Mouse (Mus musculus): ENCODE results near the gene Crmp1. TPM values are rescaled to one million over a fixed set of nuclear protein-coding genes. Genes with fewer than 3 reads are reported as not detected.

Crmp1 gene
- polyA plus RNA-seq, 1 experiment = not detected

DNA sequence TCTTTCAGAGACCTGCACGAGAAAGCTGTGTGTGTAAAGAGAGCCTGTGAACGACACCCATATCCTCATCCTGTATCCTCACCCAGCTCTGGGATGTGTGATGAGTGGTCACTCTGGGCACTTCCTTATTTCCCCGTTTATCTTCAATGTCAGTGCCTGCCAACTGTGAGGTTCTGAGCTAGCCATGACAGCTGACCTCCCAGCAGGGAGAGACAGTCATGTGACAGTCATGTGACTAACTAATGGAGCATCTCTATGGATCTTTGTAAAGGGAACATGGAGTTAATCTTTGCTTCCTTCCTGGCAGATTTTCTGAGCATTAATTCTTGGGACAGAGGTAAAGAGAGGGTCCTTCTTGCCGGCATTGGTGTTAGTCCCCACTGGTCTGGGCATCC lies 28.0 kb upstream of the Crmp1 start:
- TF ChIP-seq CTCF (IDR thresholded peaks at IDR 0.05; ENCODE audit: low read depth, low read length) (no peak), POLR2A (IDR thresholded peaks at IDR 0.05; ENCODE audit: borderline replicate concordance, low read depth, low read length) (no peak)
- Histone ChIP-seq H3K4me1 (ENCODE audit: control insufficient read depth, insufficient read depth, low read length) (no peaks in the 10 kb centered on the region), H3K4me3 (ENCODE audit: insufficient read depth, low read length) (no peak overlapping the region), H3K27ac (ENCODE audit: insufficient read depth, low read depth, low read length) (no peak overlapping the region)

DNA sequence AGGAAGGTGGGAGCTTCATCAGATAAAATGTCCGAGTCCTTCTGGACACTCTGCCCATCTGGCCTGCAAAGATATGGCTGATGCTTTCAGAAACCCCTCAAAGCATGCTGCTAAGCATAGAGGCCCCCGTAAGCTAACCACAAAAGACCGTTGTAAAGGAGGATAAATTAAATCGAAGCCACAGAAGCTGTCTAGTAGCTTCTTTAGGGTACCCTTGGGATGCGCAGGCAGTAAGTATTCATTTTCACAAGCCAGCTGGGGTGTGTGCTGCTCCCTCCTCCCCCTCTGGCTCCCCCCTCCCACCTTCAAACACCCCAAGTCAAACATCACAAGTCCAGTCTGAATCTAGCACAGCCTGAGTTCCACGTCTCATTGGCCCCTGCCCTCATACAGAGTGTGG lies 27.1 kb upstream of the Crmp1 start:
- H3K4me3 ChIP-seq (ENCODE audit: insufficient read depth, low read length) = no peak overlapping the region
- TF ChIP-seq POLR2A (IDR thresholded peaks at IDR 0.05; ENCODE audit: borderline replicate concordance, low read depth, low read length) (no peak), CTCF (IDR thresholded peaks at IDR 0.05; ENCODE audit: low read depth, low read length) (no peak)

DNA sequence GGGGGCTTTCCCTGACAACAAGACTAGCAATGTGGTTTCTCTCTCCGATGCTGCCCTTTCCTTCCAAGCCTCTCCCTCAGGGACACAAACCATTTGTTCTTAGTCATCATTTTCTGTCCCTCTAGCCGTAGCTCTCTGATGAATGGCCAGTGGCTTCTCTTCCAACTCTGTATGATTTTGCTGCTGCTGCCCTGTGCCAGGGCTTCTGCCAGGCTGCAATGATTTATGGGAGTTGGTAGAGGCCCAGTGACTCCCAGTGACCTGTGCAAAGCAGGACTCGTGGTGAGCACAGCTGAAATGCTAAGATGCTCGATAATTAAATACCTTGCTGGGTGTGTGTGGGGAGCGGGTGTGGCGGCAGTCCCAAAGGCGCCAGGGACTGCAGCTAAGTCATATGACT lies 26.5 kb upstream of the Crmp1 start:
- no peak for TF ChIP-seq POLR2A (IDR thresholded peaks at IDR 0.05; ENCODE audit: borderline replicate concordance, low read depth, low read length)
- TF ChIP-seq CTCF (IDR thresholded peaks at IDR 0.05; ENCODE audit: low read depth, low read length) = no peak
- no peak overlapping the region for H3K27ac ChIP-seq (ENCODE audit: insufficient read depth, low read depth, low read length)
- no peak overlapping the region for H3K4me3 ChIP-seq (ENCODE audit: insufficient read depth, low read length)
- H3K4me1 ChIP-seq (ENCODE audit: control insufficient read depth, insufficient read depth, low read length) = no peaks in the 10 kb centered on the region

More for the DNA sequence above, 27.1 kb upstream of the Crmp1 start:
- Histone ChIP-seq H3K27ac (ENCODE audit: insufficient read depth, low read depth, low read length) (no peak overlapping the region), H3K4me1 (ENCODE audit: control insufficient read depth, insufficient read depth, low read length) (no peaks in the 10 kb centered on the region)

DNA sequence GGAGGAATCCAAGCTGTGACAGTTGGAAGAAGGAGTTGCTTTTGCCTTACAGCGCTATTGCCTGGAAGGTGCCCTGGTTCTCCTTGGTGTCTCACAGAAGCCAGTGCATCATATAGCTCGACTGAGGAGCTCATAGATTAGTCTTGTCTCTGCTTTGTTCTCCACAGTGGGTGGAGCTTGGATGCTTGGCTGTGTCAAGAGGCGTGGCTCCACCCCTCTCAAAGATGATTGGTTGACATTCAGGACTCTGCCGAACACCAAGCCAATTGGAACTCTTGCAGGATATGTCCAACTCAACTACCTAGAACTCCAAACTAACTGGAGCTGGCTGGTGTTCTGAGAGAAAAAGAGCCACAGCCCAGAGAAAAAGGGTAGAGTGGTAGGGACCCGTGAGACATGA lies 22.1 kb upstream of the Crmp1 start:
- H3K4me3 ChIP-seq (ENCODE audit: insufficient read depth, low read length) = no peak overlapping the region
- H3K4me1 ChIP-seq (ENCODE audit: control insufficient read depth, insufficient read depth, low read length) = no peaks in the 10 kb centered on the region
- no peak overlapping the region for H3K27ac ChIP-seq (ENCODE audit: insufficient read depth, low read depth, low read length)
- TF ChIP-seq CTCF (IDR thresholded peaks at IDR 0.05; ENCODE audit: low read depth, low read length) (no peak), POLR2A (IDR thresholded peaks at IDR 0.05; ENCODE audit: borderline replicate concordance, low read depth, low read length) (no peak)

DNA sequence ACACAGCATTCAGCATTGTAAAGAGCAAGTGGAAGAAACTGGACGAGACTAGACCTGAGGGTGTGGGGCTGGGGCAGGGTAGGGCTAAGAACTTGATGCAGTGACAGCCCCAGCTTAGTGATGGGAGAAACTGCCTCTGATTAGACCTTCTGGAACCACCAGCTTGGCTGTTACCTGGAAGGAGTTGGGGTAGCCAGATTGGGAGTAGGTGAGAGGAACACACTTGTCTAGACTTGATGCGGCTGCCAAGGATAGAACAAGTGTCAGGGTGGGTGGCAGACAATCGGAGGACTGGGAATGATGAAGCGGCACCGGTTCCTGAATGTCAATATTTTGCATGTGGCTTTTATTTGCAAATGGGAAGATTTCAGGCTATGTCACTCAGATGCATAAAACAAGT lies 21.2 kb upstream of the Crmp1 start:
- H3K4me3 ChIP-seq (ENCODE audit: insufficient read depth, low read length) = no peak overlapping the region
- H3K4me1 ChIP-seq (ENCODE audit: control insufficient read depth, insufficient read depth, low read length) = no peaks in the 10 kb centered on the region
- no peak for TF ChIP-seq POLR2A (IDR thresholded peaks at IDR 0.05; ENCODE audit: borderline replicate concordance, low read depth, low read length)
- TF ChIP-seq CTCF (IDR thresholded peaks at IDR 0.05; ENCODE audit: low read depth, low read length) = no peak
- H3K27ac ChIP-seq (ENCODE audit: insufficient read depth, low read depth, low read length) = no peak overlapping the region

DNA sequence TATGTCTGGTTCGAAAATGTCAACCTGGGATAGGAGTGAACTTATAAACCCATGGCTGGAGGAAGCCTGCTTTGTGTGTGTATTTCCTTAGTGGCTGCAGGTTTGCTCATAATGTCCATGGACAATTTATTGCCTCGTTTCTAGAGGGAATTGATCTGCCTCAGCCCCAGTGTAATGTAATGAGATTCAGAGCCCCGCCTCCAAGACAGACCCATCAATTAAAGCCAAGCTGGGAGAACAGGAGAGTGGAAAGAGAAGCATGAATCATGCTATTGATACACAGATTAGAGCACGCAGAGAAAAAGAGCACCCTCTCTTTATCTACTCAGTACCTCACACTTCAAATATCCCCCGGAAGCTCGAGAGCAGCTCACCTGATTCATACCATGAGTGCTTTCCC lies 20.2 kb upstream of the Crmp1 start:
- TF ChIP-seq CTCF (IDR thresholded peaks at IDR 0.05; ENCODE audit: low read depth, low read length) = no peak
- no peak for TF ChIP-seq POLR2A (IDR thresholded peaks at IDR 0.05; ENCODE audit: borderline replicate concordance, low read depth, low read length)
- no peaks in the 10 kb centered on the region for H3K4me1 ChIP-seq (ENCODE audit: control insufficient read depth, insufficient read depth, low read length)
- H3K27ac ChIP-seq (ENCODE audit: insufficient read depth, low read depth, low read length) = no peak overlapping the region
- H3K4me3 ChIP-seq (ENCODE audit: insufficient read depth, low read length) = no peak overlapping the region

DNA sequence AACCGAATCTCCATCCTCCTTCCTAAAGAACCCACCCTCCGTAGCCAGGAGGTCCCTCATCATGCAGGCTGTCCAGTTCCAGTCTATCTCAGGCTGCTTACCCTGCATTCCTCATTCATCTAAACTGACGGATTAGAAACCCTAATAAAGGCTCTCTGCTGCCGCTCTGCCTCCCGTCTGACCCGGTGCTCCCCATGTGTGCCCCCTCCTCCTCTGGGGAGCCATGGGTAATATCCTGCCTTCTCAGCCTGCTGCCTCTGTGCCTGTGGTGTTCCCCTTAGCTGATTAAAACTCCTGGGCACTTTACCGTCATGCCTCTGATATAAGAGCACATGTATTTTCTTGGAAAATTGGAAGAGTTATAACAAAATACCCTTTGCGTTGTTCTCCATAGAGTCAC lies 19.4 kb upstream of the Crmp1 start:
- TF ChIP-seq POLR2A (IDR thresholded peaks at IDR 0.05; ENCODE audit: borderline replicate concordance, low read depth, low read length) (no peak), CTCF (IDR thresholded peaks at IDR 0.05; ENCODE audit: low read depth, low read length) (no peak)
- no peaks in the 10 kb centered on the region for H3K4me1 ChIP-seq (ENCODE audit: control insufficient read depth, insufficient read depth, low read length)
- no peak overlapping the region for H3K4me3 ChIP-seq (ENCODE audit: insufficient read depth, low read length)
- no peak overlapping the region for H3K27ac ChIP-seq (ENCODE audit: insufficient read depth, low read depth, low read length)

DNA sequence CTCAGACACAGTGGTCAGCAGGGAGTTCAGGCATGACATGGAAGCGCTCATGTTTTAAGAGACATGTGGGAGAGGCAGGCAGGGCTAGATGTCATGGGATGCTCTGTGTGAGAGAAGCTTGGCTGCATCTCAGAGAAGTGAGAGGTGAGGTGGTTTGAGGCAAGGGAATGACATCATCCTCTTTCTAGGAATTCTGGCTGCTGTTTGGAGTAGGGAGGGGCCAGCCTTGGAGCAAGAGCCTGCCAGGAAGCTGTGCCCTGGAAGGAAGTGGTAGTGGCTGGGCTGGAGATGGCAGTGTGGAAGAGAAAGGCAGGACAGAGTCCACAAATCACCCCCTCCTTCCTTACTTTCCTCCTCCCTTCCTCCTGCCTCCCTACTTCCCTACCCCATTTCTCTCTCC lies 16.0 kb upstream of the Crmp1 start:
- no peak overlapping the region for H3K27ac ChIP-seq (ENCODE audit: insufficient read depth, low read depth, low read length)
- no peaks in the 10 kb centered on the region for H3K4me1 ChIP-seq (ENCODE audit: control insufficient read depth, insufficient read depth, low read length)
- no peak overlapping the region for H3K4me3 ChIP-seq (ENCODE audit: insufficient read depth, low read length)
- TF ChIP-seq CTCF (IDR thresholded peaks at IDR 0.05; ENCODE audit: low read depth, low read length) (no peak), POLR2A (IDR thresholded peaks at IDR 0.05; ENCODE audit: borderline replicate concordance, low read depth, low read length) (no peak)

DNA sequence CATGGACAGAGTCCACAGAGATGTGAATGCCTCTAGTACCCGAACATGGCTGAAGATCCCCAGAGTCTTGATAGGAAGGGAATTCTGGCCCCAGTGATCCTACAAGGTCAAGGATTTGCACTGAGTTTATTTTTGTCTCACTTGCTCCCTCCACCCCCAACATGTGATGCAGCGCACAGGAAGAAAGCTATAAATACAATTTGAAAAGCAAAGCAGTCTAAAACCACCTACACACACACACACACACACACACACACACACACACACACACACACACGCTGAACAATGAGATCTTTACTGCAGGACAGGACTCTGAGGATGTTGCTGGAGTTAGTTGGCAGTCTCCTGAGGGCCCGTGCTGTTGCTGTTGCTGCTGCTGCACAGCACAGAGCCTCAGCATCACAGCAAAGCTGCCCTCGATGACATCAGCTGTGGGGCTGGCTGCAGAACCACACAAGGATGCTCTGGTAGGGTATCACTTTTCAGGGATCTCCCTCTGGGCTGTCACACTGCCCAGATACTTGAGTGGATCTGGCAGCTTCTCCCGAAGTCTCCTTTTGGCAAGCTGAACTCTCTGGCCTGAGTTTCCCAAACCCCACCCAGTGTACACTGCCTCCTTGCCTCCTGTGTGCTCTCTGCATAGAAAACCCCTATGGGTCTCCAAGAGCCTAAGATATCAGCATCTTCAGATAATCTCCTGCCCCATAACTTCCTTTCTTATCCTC lies 13.6 kb upstream of the Crmp1 start:
- H3K4me3 ChIP-seq (ENCODE audit: insufficient read depth, low read length) = no peak overlapping the region
- H3K4me1 ChIP-seq (ENCODE audit: control insufficient read depth, insufficient read depth, low read length) = no peaks in the 10 kb centered on the region
- TF ChIP-seq POLR2A (IDR thresholded peaks at IDR 0.05; ENCODE audit: borderline replicate concordance, low read depth, low read length) = no peak
- TF ChIP-seq CTCF (IDR thresholded peaks at IDR 0.05; ENCODE audit: low read depth, low read length) = no peak
- no peak overlapping the region for H3K27ac ChIP-seq (ENCODE audit: insufficient read depth, low read depth, low read length)

DNA sequence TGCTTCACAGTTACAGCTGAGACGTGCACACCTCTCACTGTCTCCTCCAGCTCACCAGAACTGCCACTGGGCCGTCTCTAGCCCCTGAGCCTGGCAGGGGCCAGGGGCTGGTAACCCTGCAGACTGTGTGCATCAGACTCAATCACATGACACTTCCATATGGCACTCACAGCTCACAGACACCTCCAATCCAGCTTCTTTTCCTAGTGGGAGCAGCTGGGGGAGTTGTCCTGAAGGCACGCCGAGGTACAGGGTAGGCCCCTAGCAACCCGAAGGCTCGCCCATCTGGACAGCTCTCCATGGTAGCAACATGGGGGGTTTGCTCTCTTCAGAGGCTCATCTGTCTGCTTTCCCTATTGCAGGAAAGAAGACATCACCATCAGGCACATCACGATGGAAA lies 12.8 kb upstream of the Crmp1 start:
- Histone ChIP-seq H3K27ac (ENCODE audit: insufficient read depth, low read depth, low read length) (no peak overlapping the region), H3K4me3 (ENCODE audit: insufficient read depth, low read length) (no peak overlapping the region), H3K4me1 (ENCODE audit: control insufficient read depth, insufficient read depth, low read length) (no peaks in the 10 kb centered on the region)
- TF ChIP-seq CTCF (IDR thresholded peaks at IDR 0.05; ENCODE audit: low read depth, low read length) (no peak), POLR2A (IDR thresholded peaks at IDR 0.05; ENCODE audit: borderline replicate concordance, low read depth, low read length) (no peak)

All from bone marrow macrophage, adult 2 months (primary cell).